In the genomic region with DNA sequence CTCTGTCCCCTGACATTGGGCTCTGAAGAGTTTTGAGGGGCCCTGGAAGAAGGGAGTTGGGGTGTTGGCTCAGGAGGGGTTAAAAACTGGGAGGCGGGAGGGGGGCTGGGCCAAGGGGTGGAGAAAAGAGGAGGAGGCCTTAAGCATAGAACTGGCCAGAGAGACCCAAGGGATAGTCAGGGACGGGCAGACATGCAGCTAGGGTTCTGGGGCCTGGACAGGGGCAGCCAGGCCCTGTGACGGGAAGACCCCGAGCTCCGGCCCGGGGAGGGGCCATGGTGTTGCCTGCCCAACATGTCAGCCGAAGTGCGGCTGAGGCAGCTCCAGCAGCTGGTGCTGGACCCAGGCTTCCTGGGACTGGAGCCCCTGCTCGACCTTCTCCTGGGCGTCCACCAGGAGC, we compare ENCODE assay signal across 8 mouse cellular contexts. TPM values are rescaled to one million over a fixed set of nuclear protein-coding genes. Genes with fewer than 3 reads are reported as not detected.
DNase-seq lines count a peak whose midpoint lies in the region; ATAC-seq and TF ChIP-seq lines count a peak whose summit lies in the region.

Dmpk (plus strand) TSS at position 149 of the 400 bp plus-strand sequence.

- no peaks in the 10 kb centered on the region for H3K27me3 ChIP-seq in kidney, adult 2 months (replicated peaks; ENCODE audit: control insufficient read depth, insufficient read depth, low read length)
- no peaks in the 10 kb centered on the region for H3K27me3 ChIP-seq in kidney, postnatal 0 days (ENCODE audit: insufficient read depth, low read length)

- peak within 1 kb of the TSS; percentile 51 for H3K4me2 ChIP-seq in kidney, postnatal 0 days (ENCODE audit: low read length)

- TF ChIP-seq POLR2A in kidney, adult 2 months (IDR thresholded peaks at IDR 0.05; ENCODE audit: low read depth, low read length) = no peak

- DNase-seq in kidney, adult 2 months = no peak
- DNase-seq in kidney, adult 18-20 months = no peak
- DNase-seq in adipocyte (ENCODE audit: low spot score) = peak; percentile 65
- no peak for DNase-seq in gonadal fat pad, adult 2 months (ENCODE audit: low read depth)
- DNase-seq in kidney, postnatal 0 days (ENCODE audit: low spot score) = peak; percentile 61
- DNase-seq in lung, postnatal 4 days = peak; percentile 25 to 59
- no peak for DNase-seq in thymus, adult 18-20 months

- 35% methylated on average over 10 of the region's 10 CpGs for WGBS in kidney, adult 2 months
- 23% methylated on average over 10 of the region's 10 CpGs for WGBS in kidney, postnatal 0 days

- H3K9ac ChIP-seq in kidney, postnatal 0 days (ENCODE audit: low read depth, low read length) = 0 out of 2 replicates have a peak within 1 kb of the TSS, but pooled peaks have one; percentile 31

- H3K36me3 ChIP-seq in kidney, adult 2 months (ENCODE audit: control insufficient read depth, insufficient read depth, low read length) = no peaks in the 10 kb centered on the region
- H3K36me3 ChIP-seq in kidney, postnatal 0 days (ENCODE audit: insufficient read depth, low read length) = peaks cover 33% of the 10 kb centered on the region

- ATAC-seq in kidney, postnatal 0 days (replicated peaks; ENCODE audit: low FRiP score, low read depth) = no peak; the same call in 1 of the 2 replicates
- ATAC-seq in activated CD4-positive, CD25-positive, alpha-beta regulatory T cell, adult 4 months = no peak

- peak within 1 kb of the TSS; percentile 49 for H3K4me3 ChIP-seq in kidney, adult 2 months (ENCODE audit: insufficient read depth, low read depth, low read length)
- peak within 1 kb of the TSS; percentile 30; the same call in 1 of the 2 replicates for H3K4me3 ChIP-seq in kidney, postnatal 0 days (replicated peaks; ENCODE audit: low read depth, low read length)

- no peak for TF ChIP-seq CTCF in kidney, adult 2 months (conservative IDR thresholded peaks at IDR 0.05; ENCODE audit: insufficient read depth, insufficient read length, low read depth, low read length)
- no peak for TF ChIP-seq CTCF in kidney, postnatal 0 days (IDR thresholded peaks at IDR 0.05; ENCODE audit: low read depth)

- H3K4me1 ChIP-seq in kidney, adult 2 months (ENCODE audit: control insufficient read depth, insufficient read depth, low read length) = peaks cover 4% of the 10 kb centered on the region; the same call in 1 of the 2 replicates
- H3K4me1 ChIP-seq in kidney, postnatal 0 days (replicated peaks; ENCODE audit: insufficient read depth, low read length) = peaks cover 42% of the 10 kb centered on the region

- peak within 1 kb of the TSS; percentile 42 for H3K27ac ChIP-seq in kidney, adult 2 months (ENCODE audit: insufficient read depth, low read depth, low read length)
- peak within 1 kb of the TSS; percentile 57 for H3K27ac ChIP-seq in kidney, postnatal 0 days

- H3K9me3 ChIP-seq in kidney, postnatal 0 days (replicated peaks; ENCODE audit: low read length) = no peaks in the 10 kb centered on the region

RNA-seq across cellular contexts. Expression of gene Dmpk, which starts in this region (rescaled TPM):
- polyA plus RNA-seq in kidney, adult 2 months (2012; rRNA removed) = 52.7 and 53.0 TPM in 2 replicates
- 234 and 248 TPM in 2 replicates for polyA plus RNA-seq in gonadal fat pad, adult 2 months (2012; rRNA removed)
- 9.4 and 11.6 TPM in 2 replicates for polyA plus RNA-seq in kidney, postnatal 0 days (2015; fragmentation: Nextera tagmentation; extraction: Ambion mirVana)
- not detected for polyA plus RNA-seq in activated CD4-positive, CD25-positive, alpha-beta regulatory T cell, adult 4 months (2017; shearing (Covaris generic))

Comparison
In these comparisons a context has a peak if more than half of its experiments do, and no peak if none do; other contexts are left out.
1. DNase-seq: peak in adipocyte (single experiment), kidney, postnatal 0 days (single experiment) and lung, postnatal 4 days (2 of 2); none in kidney, adult 2 months (single experiment), kidney, adult 18-20 months (single experiment), gonadal fat pad, adult 2 months (single experiment) and thymus, adult 18-20 months (0 of 2).